Mouse (Mus musculus) hindbrain, embryonic 10.5 days (tissue): ENCODE measurements at regions not wholly inside any gene's neighbourhood (a gene's known extent, or its start where the extent isn't known, plus 50 kb on each side); places are given as distances from the start of the nearest gene placed in this dataset.
"Not testable (repeated sequence)": the region's sequence is repeated elsewhere in the genome, so short reads cannot be mapped to it uniquely, and the experiment has no call there.

Source experiments
- DNase-seq: peaks from one replicate; pipeline ENCODE4 v3.0.0-alpha.2; 2017; ENCODE audit warnings: low spot score
- H3K27ac ChIP-seq: fragments of 300-500 bp; sonication (generic); 2 replicates; pipeline ENCODE4 v1.5.1; 2016; ENCODE audit warnings: mild to moderate bottlenecking, moderate library complexity
- H3K27me3 ChIP-seq: fragments of 300-500 bp; sonication (generic); 2 replicates; pipeline ENCODE4 v1.6.1; 2016; ENCODE audit warnings: mild to moderate bottlenecking; ENCODE audit not compliant: poor library complexity, insufficient read depth, severe bottlenecking
- H3K36me3 ChIP-seq: fragments of 300-500 bp; sonication (generic); 2 replicates; pipeline ENCODE4 v1.6.1; 2016; ENCODE audit warnings: mild to moderate bottlenecking, moderate library complexity
- H3K4me1 ChIP-seq: fragments of 300-500 bp; sonication (generic); replicated peaks from 2 replicates; pipeline ENCODE4 v1.6.1; 2016; ENCODE audit warnings: mild to moderate bottlenecking
- H3K4me3 ChIP-seq: fragments of 300-500 bp; sonication (generic); 2 replicates; pipeline ENCODE4 v1.5.1; 2016; ENCODE audit warnings: mild to moderate bottlenecking, moderate library complexity
- H3K9me3 ChIP-seq: fragments of 300-500 bp; sonication (generic); 2 replicates; pipeline ENCODE4 v1.6.1; 2016; ENCODE audit warnings: mild to moderate bottlenecking, moderate library complexity
- WGBS: fragments of 180-500 bp; shearing (Covaris S2); methylation state at CpG from one replicate; pipeline ENCODE4 v1.1.7; 2016; 5-methylcytosine and 5-hydroxymethylcytosine counted together

DNA sequence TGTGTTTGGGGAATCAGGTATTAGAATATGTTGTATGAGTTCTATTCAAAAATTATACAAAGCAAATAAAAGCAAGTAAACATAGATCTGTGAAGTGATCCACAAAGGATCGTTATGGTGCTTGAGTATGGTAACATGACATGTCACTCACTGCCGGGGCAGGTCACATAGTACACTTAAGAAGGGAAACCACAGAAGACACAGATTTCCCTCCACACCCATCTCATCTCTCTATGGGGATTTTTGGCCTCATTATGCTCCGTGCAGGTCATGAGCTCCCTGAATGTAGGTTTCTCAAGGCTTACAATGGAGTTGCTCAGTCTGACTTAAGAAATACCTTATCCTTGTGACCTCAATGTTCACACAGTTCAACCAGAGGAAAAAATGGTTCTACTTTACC is 1034.8 kb upstream of the Zfp386 start:
- H3K9me3 ChIP-seq: peaks cover 17% of the 10 kb centered on the region; the same call in 1 of the 2 replicates
- H3K27ac ChIP-seq: no peak overlapping the region
- DNase-seq: no peak
- H3K27me3 ChIP-seq: no peaks in the 10 kb centered on the region
- H3K4me1 ChIP-seq: no peaks in the 10 kb centered on the region
- no peak overlapping the region for H3K4me3 ChIP-seq
- H3K36me3 ChIP-seq: no peaks in the 10 kb centered on the region
- 84% methylated on average over 3 of the region's 3 CpGs for WGBS

- Histone ChIP-seq H3K36me3 (no peaks in the 10 kb centered on the region), H3K27ac (no peak overlapping the region), H3K27me3 (no peaks in the 10 kb centered on the region), H3K4me1 (no peaks in the 10 kb centered on the region), H3K9me3 (peaks cover 34% of the 10 kb centered on the region), H3K4me3 (no peak overlapping the region)
- no peak for DNase-seq
- WGBS: 92% methylated on average over 1 of the region's 1 CpGs
These were observed 1023.8 kb upstream of the Zfp386 start for GRCm38 (mm10) chr12:115023742-115024141.

DNA sequence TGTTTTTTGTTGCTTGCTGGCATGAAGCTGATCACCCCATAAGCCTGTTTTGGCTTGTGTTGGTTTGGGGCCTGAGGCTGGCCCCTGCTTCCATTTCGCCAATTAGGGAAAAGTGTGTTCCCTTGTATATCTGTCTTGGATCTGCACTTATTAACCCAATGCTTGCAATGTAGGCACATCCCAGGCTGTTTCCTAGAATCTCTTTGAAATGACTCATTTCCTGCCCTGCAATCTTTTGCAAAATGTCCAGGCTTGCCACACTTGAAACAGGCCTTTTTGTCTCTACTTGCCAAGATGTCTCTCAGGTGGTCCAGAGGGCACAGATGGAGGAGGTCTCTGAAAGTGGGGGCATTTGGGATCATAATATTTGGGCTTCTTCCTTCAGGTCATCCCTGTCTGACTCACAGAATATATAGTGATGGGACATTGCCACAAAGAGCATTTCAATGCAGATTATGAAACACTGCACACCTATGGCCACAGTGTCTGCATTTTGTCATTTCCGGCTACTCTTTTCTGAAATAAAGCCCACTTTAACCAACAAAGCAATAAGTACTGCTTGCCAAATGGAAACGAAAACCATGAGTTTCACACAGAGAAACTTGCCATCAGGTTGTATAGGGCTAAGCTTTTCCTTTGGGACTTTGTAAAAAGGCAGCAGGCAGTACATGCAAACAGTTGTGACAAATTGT is 1012.9 kb upstream of the Zfp386 start:
- WGBS: 85% methylated on average over 3 of the region's 3 CpGs
- Histone ChIP-seq H3K36me3 (no peaks in the 10 kb centered on the region), H3K4me1 (no peaks in the 10 kb centered on the region), H3K27ac (no peak overlapping the region), H3K27me3 (no peaks in the 10 kb centered on the region), H3K9me3 (peaks cover 32% of the 10 kb centered on the region; the same call in 1 of the 2 replicates), H3K4me3 (no peak overlapping the region)
- DNase-seq: no peak

DNA sequence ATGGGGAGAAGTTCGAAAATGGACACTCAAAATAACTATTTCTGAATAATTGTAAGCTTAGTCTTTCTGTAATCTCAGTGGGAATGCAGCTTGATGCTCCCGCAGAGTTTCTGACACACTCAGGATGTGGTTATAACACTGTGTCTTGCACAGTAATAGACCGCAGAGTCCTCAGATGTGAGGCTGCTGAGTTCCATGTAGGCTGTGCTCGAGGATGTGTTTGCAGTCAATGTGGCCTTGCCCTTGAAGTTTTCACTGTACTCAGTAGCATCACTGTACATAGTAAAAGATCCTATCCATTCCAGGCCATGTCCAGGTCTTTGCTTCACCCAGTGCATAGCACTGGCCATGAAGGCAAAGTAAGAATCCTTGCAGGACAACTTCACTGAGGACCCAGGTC is 992.4 kb upstream of the Zfp386 start:
- WGBS: 79% methylated on average over 4 of the region's 4 CpGs
- no peak overlapping the region for H3K27ac ChIP-seq
- no peak overlapping the region for H3K4me3 ChIP-seq
- no peaks in the 10 kb centered on the region for H3K36me3 ChIP-seq
- peaks cover 24% of the 10 kb centered on the region for H3K9me3 ChIP-seq
- DNase-seq: no peak
- H3K27me3 ChIP-seq: no peaks in the 10 kb centered on the region
- H3K4me1 ChIP-seq: no peaks in the 10 kb centered on the region

DNA sequence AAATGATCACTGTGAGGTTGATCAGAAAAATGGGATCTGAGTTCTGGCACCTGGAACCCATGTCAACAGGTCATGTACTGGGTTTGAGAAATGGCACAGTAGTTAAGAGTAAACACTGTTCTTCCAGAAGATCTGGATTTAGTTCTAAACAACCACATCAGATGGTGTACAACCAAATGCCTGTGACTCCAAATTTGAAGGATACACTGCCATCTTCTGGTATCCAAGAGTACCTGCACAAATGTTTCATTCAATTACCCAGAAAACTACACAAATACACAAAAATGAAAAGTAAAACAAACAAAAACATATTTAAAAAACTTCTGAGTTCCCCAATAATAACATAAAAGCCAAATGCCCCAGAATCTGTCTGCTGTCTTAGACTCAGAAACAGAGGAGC is 987.6 kb upstream of the Zfp386 start:
- not testable (repeated sequence) for H3K4me1 ChIP-seq

GRCm38 (mm10) chr12:115067251-115067650 is 980.3 kb upstream of the Zfp386 start:
- 87% methylated on average over 2 of the region's 2 CpGs for WGBS
- no peak for DNase-seq
- no peaks in the 10 kb centered on the region for H3K27me3 ChIP-seq

More for the DNA sequence above, 987.6 kb upstream of the Zfp386 start:
- not testable (repeated sequence) for H3K4me3 ChIP-seq, H3K36me3 ChIP-seq, H3K27ac ChIP-seq, DNase-seq, H3K27me3 ChIP-seq
- H3K9me3 ChIP-seq: peaks cover 29% of the 10 kb centered on the region

DNA sequence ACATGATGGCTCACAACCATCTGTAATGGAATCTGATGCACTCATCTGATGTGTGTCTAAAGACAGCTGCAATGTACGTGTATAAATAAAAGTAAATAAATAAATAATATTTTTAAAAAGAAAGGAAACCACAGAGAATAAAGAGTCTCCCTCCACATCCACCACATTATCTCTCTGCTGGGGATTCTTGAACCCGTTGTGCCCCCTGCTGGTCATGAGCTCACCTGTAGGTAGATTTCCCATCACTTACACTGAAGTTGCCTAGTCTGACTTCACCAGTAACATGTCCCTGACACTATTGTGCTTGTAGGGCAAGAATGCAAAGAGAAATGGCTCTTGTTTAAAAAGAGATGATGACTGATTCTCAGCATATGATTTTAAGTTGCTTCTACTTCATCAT is 956.1 kb upstream of the Zfp386 start:
- WGBS: 81% methylated on average over 2 of the region's 2 CpGs
- H3K9me3 ChIP-seq: peaks cover 15% of the 10 kb centered on the region
- H3K36me3 ChIP-seq, H3K27ac ChIP-seq, DNase-seq, H3K27me3 ChIP-seq, H3K4me3 ChIP-seq, H3K4me1 ChIP-seq: not testable (repeated sequence)

More at GRCm38 (mm10) chr12:115067251-115067650, 980.3 kb upstream of the Zfp386 start:
- no peak overlapping the region for H3K27ac ChIP-seq
- H3K36me3 ChIP-seq: no peaks in the 10 kb centered on the region
- H3K4me3 ChIP-seq: no peak overlapping the region
- no peaks in the 10 kb centered on the region for H3K4me1 ChIP-seq
- H3K9me3 ChIP-seq: peaks cover 4% of the 10 kb centered on the region; the same call in 1 of the 2 replicates

DNA sequence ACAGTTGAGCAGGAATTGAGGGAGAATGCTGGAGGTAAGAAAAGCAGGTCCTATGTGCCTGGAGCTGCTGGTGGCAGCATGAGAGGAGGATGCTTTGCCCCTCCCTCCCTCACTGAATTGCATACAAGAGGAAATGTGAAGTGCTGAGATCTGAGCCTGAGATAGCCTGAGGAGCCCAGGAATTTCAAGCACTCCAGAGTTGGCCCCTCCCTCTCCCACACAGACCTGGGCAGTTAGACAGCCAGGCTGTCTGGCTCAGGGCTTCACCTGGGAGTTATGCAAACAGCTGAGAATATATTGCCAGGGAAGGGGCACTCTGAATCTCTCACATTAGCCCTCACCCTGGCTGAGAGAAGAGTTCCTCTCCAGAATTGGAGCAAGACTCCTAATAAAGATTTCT is 937.8 kb upstream of the Zfp386 start:
- Histone ChIP-seq H3K27me3 (no peaks in the 10 kb centered on the region), H3K9me3 (peaks cover 35% of the 10 kb centered on the region), H3K27ac (no peak overlapping the region), H3K36me3 (no peaks in the 10 kb centered on the region), H3K4me3 (no peak overlapping the region), H3K4me1 (no peaks in the 10 kb centered on the region)
- no peak for DNase-seq

GRCm38 (mm10) chr12:115119134-115119826 is 928.2 kb upstream of the Zfp386 start:
- 82% methylated on average over 4 of the region's 4 CpGs for WGBS
- H3K9me3 ChIP-seq: peaks cover 23% of the 10 kb centered on the region
- not testable (repeated sequence) for H3K27me3 ChIP-seq, H3K4me1 ChIP-seq, H3K4me3 ChIP-seq, H3K36me3 ChIP-seq, DNase-seq, H3K27ac ChIP-seq

DNA sequence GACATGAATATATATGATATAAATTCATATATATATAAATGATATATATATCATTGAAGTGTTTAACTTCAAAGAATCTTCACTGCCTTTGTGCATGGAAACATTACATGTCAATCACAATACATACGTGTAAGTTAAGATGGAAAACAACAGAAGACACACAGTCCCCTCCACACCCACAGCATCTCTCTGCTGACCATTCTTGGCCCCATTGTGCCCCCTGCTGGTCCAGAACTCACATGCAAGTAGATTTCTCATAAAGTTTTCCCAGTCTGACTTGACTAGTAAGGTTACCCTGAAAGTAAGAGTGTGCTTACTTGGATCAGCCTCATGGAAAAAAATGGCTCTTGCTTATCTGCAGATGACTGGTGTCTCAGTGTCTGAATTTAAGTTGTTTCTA is 926.3 kb upstream of the Zfp386 start:
- no peak for DNase-seq
- H3K27ac ChIP-seq: no peak overlapping the region
- H3K4me3 ChIP-seq: no peak overlapping the region
- no peaks in the 10 kb centered on the region for H3K36me3 ChIP-seq
- H3K27me3 ChIP-seq: no peaks in the 10 kb centered on the region
- peaks cover 23% of the 10 kb centered on the region for H3K9me3 ChIP-seq
- no peaks in the 10 kb centered on the region for H3K4me1 ChIP-seq
- WGBS: 67% methylated on average over 1 of the region's 1 CpGs

DNA sequence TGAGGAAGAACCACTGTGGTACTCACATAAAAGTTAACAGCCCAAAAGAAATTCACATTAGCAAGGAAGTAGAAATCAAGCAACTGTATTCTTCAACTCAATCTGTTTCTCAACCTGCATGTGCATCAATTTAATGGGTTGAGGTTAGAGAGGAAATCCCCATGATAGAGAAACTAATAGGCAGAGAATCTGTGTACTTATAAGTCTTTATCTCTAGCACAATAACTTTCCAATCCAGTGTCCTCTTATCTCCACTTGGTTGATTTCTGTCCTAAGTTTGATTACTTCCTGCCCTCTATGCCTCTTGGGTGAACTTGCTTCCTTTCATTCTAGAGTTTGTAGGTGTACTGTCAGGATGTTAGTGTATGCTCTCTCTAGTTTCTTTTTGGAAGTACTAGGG is 925.6 kb upstream of the Zfp386 start:
- peaks cover 29% of the 10 kb centered on the region for H3K9me3 ChIP-seq
- no peaks in the 10 kb centered on the region for H3K4me1 ChIP-seq
- DNase-seq: no peak
- no peak overlapping the region for H3K4me3 ChIP-seq
- H3K36me3 ChIP-seq: no peaks in the 10 kb centered on the region
- no peaks in the 10 kb centered on the region for H3K27me3 ChIP-seq
- H3K27ac ChIP-seq: no peak overlapping the region

DNA sequence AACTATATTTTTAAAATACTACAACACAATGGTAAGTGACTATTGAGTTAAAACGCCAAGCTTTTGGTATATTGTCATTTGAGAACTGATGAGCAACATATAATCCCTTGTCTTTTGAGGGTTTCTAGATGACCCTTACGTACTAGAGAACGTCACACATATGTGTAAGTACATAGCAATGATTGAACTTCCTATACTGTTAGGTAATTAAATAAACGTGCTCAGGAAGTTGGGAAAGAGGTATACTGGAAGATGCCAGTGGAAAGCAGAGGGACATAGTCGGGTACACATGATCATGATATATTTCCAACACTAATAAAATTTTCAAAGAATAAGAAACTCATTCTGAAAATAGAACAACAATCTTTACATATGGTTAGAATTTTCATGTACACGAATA is 914.6 kb upstream of the Zfp386 start:
- H3K27me3 ChIP-seq, DNase-seq, H3K9me3 ChIP-seq, H3K4me3 ChIP-seq, H3K27ac ChIP-seq, H3K4me1 ChIP-seq, H3K36me3 ChIP-seq: not testable (repeated sequence)
- WGBS: 79% methylated on average over 5 of the region's 6 CpGs

GRCm38 (mm10) chr12:115145407-115145806 is 902.1 kb upstream of the Zfp386 start:
- H3K36me3 ChIP-seq, H3K4me1 ChIP-seq, H3K27me3 ChIP-seq, H3K27ac ChIP-seq, DNase-seq, H3K4me3 ChIP-seq: not testable (repeated sequence)
- H3K9me3 ChIP-seq: peaks cover 11% of the 10 kb centered on the region; the same call in 1 of the 2 replicates
- WGBS: 95% methylated on average over 1 of the region's 1 CpGs
